Mouse (Mus musculus): ENCODE data around the gene Pga5.

- TF ChIP-seq GATA1 (IDR thresholded peaks at IDR 0.05; ENCODE audit: borderline replicate concordance, low read length) (no peak), FLI1 (IDR thresholded peaks at IDR 0.05; ENCODE audit: low read length) (no peak)
These were observed 16.5 kb downstream of the Pga5 start for GRCm38 (mm10) chr19:10661373-10661772.
